Mouse (Mus musculus) spleen, postnatal 4 days (tissue): ENCODE measurements around the gene Ankrd44.

Source experiments
- DNase-seq, 2 experiments: peaks; one replicate each; pipeline ENCODE4 v3.0.0; 2022; ENCODE audit warnings: low spot score in 2 of 2

Ankrd44 gene

DNA sequence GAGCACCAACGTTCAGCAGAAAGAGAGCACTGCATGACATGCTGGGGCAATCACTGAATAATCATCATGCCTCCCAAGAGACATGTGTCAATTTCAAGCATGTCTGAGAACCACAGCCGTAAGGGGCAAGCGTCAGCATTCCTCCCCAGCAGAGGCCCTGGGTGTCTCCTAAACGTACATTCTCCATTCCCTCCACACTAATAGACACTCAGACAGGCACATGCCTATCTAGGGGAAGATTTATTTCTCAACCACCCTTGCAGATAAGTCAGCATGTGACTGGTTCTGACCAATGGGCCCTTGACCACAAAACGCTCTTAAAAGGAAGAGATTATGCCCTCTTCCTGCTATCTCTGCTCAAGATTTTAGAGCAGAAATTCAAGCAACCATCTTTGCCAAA is 37.7 kb downstream of the Ankrd44 start:
- DNase-seq = no peak

DNA sequence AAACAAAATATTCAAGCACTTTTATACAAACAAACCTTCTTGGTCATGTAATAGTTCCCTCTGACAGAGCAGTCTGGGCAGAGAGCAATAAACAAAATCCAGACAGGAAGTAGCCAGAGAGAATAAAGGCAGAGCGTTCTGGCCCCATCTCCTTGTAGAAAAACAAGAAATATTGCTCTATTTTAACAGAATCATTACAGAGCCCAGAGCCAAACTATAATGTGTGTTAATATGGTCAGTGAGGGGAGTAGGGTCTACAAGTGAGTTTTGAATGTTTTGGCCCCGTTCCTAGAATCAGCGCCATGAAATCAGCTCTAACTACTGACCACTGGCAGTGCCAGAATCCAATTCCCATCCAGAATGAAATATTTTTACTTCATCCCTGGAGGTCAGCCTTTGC is 38.3 kb downstream of the Ankrd44 start:
- no peak for DNase-seq

DNA sequence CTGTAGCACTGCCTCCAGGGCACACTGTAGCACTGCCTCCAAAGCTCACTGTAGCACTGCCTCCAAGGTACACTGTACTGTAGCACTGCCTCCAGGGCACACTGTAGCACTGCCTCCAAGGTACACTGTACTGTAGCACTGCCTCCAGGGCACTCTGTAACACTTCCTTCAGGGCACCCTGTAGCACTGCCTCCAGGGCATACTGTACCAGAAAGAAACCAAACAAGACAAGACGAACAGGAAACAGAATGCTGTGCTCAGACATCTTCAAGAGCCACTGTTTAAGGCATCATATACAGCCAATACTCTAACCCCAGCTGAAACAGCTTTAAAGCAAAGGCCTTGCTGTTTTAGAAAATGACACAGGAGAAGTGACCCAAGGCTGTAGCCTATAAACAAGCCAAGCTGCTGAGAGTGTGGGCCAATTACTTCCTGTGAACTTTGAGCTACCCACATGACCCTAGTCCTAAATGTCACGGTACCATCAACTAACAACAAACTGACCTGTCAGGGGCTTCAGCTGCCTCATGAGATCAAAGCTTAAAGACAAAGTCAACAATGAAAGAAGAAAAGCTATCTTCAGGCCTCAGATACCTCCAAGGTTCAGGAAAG is 43.2 kb downstream of the Ankrd44 start:
- no peak for DNase-seq

DNA sequence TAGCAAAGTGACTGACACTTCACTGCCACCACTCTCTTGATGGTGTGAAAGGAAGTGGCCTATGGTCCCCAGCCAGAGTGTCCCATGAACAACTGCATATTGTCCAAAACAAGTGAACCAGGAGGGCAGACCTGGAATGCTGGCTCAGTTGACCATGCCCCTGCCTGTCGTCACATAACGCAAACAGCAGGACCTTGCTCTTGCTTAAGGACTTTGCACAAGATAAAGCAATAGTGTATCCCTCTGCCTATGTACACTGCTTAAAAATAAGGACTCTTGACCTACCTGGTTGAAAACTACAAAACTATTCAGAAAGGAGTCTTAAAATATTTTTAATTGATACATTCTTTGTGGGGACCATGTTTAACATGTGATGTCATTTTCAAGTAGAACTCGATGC is 44.7 kb downstream of the Ankrd44 start:
- no peak for DNase-seq

DNA sequence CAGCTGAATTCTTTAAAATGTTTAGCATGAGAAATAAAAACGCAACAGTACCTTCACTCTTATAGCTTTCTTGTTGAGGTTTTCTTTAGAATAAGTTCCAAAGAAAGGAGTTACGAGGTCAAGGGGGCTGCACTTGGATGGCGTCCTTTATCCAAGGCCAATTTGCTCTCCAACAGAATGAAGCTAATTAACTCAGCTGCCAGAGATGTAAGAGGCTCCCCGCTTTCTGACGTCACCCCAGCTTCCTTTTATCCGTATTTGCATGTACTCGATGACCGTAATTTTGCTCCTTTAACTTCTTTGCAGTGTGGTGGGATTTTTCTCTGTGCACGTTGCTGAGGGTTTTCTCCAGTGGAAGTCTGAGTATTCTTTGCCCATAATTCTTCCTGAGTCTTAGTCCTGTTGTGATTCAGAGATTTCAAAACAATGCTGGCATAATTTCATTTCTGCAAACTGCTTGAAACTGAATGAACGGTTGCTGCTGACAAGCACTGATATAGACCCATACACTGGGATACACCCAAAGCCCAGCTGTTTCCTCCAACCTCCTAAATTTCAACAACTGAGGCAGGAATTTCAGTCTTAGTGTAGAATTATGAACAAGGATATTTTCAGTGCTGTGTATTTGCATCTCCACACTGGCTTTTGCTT is 48.6 kb downstream of the Ankrd44 start:
- DNase-seq = no peak

DNA sequence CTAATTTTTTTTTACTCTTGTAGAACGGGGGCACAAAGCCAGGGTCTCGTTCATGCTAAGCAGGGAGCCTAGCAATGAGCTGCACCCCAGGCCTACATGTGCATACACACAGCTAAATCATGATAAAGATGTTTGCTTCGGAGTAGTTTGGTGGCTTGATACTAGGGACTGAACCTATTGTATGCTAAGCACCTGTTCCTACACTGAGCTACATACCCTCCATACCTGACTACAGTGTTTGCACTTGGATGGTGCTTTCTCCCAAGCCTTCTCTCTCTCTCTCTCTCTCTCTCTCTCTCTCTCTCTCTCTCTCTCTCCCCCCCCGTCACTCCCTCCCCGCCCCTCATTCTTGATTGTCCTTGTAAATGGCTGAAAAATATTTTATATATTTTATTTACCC is 49.2 kb downstream of the Ankrd44 start:
- no peak for DNase-seq

DNA sequence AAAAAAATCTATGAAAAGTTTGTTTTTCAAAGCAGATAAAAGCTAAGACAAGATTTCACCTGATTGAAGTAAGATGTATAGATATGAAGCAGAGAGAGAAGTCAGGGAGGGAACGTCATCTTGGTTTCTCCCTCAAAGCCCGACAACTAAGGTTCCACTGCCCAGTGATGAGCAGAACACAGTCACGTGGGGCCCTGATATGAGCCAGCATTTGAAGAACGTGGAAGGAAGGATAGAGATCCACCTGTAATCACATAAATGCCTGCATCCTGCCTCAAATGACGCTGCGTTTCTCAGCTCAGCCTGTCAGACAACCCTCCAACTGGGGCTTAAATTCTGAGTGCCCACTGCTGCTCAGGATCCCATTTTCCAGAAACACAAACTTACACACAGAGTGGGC is 52.1 kb downstream of the Ankrd44 start:
- DNase-seq = no peak

DNA sequence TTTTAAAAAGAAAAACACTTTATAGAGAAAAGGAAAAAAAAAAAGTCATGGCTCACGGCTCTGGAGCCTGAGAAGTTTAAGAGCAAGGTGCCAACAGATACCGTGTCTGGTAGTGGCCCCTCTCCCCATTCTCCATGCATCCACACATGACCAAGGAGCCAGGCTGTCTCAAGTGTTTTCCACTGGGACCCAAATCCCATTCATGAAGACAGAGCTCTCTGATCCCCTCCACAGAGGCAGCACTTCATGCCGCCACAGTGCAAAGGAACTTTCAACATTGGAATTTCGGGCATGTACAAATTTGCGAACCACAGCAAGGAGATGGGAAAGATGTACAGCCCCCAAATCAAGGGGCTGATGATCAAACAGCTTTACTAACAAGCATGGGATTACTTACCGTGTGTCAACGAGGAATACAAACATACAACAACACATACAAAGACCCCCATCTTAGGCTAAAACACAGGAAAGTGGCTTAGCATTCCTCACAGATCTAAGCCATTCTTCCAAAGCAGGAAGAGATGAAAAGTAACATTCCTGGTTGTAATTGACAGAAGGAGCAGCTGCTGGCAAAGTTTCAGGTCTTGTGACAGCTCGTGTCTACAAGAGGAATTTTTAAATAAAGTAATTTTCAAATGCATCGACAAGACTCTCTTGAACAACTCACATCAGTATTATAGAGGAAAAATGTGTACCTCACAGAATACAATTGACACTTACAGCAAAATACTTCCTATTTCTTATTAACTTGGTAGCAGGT is 53.1 kb downstream of the Ankrd44 start:
- DNase-seq = no peak

DNA sequence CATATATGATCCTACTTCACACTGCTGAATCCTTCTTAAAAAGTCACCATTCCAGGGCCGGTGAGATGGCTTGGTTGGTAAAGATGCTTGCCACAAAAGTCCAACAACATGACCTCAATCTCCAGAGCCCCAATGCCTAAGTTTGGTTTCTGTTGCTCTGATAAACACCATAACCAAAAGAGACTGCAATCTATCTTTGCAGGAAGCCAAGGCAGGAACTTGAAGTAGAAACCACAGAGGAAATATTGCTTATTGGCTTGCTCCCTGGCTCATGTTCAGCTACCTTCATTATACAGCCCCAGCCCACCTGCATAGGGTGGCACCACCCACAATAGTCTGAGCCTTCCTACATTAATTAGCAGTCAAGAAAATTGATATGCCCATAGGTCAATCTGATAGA is 54.9 kb downstream of the Ankrd44 start:
- DNase-seq = no peak

DNA sequence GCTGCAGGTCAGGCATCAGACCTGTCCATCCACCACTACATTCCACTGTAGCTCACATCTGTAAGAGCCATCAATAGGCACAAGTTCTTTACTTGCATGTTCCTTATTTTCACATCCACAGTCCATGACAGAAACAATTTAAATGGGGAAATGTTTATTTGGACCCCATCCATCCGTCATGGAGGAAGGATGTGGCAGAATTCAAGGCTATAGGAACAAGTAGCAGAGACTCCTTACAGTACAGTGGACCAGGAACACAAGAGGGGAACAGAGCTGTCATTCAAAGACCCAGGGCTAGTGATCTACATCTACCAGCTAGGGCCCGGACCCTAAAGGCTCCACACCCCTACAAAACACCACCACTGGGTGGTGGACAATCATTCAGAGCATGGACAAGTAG is 55.6 kb downstream of the Ankrd44 start:
- no peak for DNase-seq

DNA sequence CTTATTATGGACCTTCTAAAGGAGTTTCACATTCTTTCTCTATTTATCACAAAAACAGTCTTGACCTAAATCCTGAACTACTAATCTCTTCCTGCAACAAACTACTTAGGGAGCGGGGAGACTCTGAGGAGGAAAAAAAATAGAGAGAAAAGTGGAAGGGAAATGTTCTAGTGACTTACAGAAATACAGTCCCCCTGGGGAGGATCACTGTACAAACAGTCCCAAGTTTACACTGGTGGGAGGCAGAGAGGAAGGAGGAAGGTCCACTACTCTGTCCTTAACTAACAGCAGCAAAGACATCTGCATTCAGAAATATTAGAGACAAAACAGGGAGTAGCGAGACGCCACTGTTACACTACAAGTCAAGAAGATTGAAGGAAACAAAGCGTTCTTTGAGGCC is 59.0 kb downstream of the Ankrd44 start:
- no peak for DNase-seq

DNA sequence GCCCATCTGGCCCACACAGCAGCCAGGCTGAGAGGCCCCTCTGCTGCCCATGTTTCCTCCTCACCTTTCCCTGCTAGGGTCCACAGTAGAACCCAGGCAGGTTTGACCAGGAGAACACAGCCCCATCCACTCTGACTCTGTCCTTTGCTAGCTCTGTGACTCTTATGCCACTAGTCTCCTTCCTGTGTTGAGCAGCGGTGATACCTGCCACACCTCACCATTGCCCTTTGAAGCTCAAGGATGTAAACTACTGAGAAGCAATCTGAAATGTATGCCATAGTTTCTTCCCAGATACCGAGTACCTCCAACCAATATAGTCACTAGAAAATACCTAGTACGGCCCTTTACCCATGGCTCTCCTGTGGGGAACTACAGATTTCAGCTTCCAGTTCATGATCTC is 60.1 kb downstream of the Ankrd44 start:
- DNase-seq = no peak

DNA sequence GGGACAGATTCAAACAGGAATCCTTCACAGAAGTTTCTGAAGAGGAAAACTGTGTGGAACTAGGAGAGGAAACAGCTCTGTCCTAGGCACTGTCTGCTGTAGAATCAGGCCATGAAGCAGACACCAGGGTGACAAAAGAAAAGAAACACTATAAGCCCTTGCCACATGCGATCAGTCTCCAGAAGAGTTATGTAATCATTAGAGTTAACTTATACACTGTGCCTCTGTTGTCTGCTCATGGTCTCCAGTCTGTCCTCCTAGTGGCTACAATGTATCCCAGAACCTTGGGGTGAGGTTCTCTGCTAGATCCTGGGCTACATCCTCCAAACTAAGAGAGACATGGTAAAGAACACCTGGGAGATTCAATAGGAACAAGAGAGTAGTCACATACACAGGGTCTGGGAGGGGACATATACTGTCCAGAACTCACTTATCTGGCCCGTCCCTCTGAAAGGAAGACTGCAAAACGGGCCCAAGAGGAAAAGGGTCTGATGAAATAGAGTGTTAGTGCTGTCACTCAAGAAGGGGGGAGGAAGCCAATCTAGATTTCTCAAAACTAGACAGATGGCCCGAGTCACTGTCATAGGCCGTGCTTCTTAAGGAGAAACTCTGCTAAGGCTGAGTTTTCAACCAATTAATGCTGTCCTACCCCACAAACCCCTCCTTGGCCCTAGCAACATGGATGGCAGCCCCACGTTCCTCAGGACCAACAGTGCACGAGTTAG is 61.1 kb downstream of the Ankrd44 start:
- no peak for DNase-seq

DNA sequence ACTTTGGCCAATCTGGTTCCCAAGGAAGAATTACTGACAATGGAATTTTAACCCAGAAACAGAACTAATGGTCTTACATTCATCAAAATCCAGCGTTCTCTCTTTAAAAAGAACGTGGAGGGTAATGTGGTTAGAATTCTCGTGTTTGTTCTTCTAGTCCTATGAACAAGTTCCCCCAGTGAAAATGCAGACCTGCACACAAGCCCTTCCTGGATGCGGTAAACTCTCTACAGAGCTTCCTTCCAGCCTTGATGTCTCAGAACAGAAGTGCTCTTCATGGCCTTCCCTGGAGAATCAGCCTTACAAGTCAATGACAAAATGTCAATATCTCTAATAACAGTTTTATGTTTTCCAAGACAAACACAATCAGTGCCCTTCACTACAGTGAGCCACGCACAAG is 65.8 kb downstream of the Ankrd44 start:
- DNase-seq = no peak

DNA sequence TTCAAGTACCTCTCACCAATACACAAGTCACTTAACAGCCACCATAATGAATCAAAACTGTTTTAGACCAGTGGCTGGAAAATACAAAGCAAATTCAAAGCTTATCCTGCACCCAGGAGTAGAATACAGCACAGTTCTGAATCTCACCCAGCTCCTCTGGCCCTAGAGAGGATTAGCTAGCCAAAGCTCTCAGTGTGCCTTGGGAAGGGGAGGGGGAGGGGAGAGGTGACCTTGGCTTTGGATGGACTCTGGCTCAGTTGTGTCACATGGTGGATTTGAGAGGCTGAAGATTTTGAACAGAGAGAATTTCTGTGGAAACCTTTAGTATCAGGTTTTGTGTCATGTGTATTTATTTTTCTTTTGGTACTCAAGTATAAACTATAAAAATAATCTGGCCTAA is 66.3 kb downstream of the Ankrd44 start:
- DNase-seq = no peak

DNA sequence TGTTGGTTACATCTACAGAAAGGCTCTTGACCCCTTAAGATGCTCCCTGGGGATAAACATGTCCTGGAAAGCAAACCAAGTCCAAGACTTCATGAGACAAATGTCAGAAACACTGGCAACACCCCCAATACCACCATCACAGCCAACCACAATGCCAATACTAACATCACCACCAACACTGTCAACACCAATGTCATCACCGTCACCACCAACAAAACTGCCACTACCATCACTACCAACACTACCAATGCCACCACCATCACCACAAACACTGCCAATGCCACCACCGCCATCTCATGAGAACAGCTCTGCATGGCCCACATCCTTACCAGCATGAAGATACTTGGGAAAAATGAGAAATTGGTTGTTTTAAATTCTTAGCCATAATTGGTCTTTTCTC is 67.3 kb downstream of the Ankrd44 start:
- DNase-seq = no peak

DNA sequence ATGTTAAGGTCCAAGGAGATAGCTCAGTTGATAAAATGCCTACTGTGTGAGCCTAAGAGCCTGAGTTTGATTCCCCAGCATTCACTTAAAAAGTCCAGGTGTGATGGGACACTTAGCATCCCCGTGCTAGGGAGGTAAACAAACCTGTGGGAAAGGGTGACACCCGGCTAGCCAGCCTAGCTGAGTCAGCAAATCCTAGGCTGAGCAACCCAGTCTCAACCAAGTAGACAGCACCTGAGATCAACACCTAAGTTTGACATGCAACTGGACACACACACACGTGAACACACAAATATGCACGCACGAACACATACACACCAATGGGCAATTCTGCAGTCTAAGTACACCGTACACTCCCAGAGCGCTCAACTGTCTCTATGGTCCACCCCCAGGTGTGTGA is 69.7 kb downstream of the Ankrd44 start:
- no peak for DNase-seq

DNA sequence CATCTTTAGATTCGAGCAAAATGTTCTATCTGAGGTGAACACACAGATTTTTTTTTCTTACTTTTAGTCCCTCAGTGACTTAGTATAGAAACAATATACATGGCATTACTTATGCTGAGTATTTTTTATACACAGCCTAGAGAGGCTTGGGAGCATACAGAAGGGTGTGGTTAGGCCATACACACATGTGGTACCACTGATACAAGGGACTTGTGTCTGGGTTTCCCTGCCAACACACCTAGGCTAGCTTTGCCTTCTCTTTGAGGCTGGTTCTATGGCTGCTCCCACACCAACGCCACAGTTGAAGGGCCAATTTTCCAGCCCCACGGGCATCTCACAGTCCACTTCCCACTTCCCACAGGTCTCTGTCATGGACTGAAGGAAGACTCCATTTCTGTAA is 70.2 kb downstream of the Ankrd44 start:
- no peak for DNase-seq

DNA sequence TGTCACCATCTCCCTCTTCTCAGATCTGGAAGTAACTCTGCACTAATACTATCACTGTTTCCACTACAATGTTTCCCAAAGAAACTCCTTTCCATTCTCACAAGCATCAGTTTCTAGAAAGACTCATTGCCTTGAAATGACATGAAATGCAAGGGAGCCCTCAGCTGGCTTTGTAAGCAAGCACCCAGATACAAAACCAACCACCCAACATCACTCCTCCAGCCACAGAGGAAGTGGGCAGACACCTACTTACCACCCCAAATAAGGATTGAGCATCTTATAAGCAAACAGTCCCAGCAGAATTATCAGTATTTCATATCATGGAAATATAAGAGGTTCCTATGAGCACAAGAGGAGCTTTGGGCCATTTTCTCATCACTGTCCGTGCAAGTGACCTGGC is 71.8 kb downstream of the Ankrd44 start:
- no peak for DNase-seq

DNA sequence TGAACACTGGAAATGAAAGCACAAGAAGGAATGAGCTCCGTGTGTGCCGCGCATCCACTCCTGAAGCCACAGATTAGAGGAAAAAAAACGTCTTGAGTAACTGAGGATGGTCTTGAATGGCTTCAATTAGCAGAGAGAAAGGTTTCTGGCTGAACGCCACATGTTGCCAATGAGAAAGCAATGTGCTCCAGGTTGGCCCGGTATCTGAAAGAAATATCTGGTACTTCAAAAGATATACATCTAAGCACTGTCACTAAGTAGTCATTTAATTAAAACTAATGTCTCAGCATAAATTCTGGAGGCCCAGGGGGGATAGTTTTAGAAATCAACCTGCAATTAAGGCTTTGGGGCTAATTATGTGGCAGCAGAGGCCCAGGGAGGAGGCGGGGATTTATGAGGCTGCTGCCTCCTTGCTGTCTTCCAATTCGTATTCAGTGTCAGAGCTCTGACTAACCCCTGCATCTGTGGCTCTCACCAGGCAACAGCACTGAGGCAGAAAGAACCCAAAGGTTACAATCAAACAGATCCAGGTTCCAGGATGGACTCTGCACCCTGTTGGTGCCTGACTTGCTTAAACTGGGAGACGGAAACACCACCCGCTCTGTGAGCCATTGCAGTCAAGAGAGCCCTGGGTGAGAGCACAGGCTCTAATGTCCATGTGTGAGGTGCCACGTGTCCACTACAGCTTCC is 72.7 kb downstream of the Ankrd44 start:
- no peak for DNase-seq

DNA sequence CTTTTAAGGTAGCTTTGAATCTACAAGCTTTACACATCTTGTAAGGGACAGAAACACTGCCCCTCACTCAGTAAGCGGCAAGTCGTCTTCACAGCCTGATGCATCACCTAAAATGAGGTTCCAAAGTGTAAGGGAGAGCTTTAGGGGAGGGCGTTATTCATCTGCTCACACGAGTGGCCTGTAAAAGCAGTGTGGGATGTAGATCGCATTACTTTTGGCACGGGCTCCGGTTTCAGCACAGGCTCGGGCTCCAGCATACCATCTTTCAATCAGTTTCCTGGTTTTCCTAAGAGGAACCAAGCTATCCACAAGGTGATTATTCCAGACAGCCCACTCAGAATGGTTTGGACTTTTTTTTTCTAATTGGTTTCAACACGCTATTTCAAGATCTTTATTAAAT is 74.6 kb downstream of the Ankrd44 start:
- DNase-seq = no peak

DNA sequence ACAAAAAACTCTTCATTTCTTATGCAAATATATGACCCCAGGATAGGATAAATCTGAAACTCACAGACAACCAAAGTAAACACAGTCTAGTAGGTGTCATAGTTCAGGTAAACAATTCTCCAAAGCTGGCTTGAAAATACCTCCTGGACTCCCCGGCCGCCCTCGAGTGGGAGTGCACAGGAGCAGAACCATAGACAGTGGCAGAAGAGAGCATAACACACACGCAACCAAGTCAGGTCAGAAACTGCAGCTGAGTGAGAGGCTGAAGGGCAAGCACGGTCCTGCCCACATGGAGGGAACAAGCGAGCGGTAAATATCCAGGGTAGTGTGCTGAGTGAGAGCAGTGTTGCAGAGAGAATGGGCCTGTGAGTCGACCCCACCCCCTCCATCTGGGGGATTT is 76.1 kb downstream of the Ankrd44 start:
- DNase-seq = no peak
